Mouse (Mus musculus): ENCODE results near the gene Gm45717. TPM values are rescaled to one million over a fixed set of nuclear protein-coding genes. Genes with fewer than 3 reads are reported as not detected.

Gene Gm45717
- polyA plus RNA-seq, 2 experiments: not detected

DNA sequence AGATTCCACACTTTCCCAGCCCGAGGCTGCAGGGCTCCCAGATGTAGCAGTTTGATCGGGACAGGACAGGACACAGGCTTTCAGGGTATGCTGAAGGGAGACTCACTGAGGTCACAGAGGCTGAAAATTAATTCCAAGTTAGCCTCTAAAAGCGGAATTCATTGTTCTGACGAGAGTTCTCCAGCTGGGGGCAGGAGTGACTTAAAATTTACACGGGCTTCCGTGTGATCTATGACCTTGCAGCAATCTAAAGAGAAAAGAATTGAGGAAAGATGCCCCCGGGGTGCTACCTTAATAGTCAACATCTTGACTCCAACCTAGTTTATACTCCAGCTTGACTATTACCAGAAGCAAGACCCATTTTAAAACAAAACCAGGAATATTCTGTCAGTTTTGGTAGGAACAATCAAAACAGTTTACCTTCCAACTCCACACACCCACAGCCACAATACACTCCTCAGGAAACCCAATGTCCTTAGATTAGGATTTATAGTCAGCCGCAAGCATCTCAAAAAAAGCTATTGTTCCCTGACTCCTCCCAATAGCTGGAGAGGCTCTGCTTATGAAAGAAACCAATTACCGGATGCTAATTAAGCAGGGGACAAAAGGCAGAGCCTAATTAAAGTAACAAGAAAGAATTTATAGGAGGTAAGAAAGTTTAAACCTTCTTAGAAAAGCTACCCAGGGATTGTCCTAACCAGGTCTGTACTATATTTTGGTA is 3.6 kb upstream of the Gm45717 start:
- DNase-seq (ENCODE audit: low read depth in 3 of 3, low spot score in 3 of 3) (no peak), ATAC-seq (ENCODE audit: insufficient read depth) (no peak)

DNA sequence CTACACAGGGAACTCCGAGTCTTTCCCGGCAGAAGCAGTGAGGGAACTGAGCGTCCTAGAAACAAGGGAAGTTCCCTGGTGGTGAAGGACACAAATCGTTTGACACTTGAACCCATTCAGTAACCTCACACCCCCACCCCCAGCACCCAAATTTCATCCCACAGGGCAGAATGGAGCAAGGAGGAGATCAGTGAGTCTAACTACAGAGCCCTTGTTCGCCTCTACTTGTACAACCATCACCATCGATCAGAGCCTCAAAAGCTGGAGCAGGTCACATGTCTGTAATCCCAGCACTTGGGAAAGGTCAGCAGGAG is 776 bp upstream of the Gm45717 start:
- Histone ChIP-seq H3K4me3 (ENCODE audit: insufficient read depth in 1 of 2, low read depth in 2 of 2, low read length in 2 of 2) (no peak overlapping the region), H3K4me2 (ENCODE audit: low read depth) (no peak overlapping the region), H3K27ac (peak overlapping the region; percentile 22; the same call in 1 of the 2 replicates), H3K4me1 (replicated peaks; ENCODE audit: control insufficient read depth in 2 of 2, insufficient read depth in 2 of 2, low read length in 1 of 2) (peaks cover 3 to 16% of the 10 kb centered on the region in 2 experiments; a peak in 3 of 4 replicates), H3K9me3 (ENCODE audit: control insufficient read depth, low read length) (no peaks in the 10 kb centered on the region), H3K36me3 (replicated peaks; ENCODE audit: control insufficient read depth, insufficient read depth, low read depth) (no peaks in the 10 kb centered on the region), H3K27me3 (ENCODE audit: control insufficient read depth, insufficient read depth, low read length) (no peaks in the 10 kb centered on the region), H3K9ac (replicated peaks) (no peak overlapping the region)
- no peak for DNase-seq (ENCODE audit: low read depth in 3 of 3, low spot score in 3 of 3)
- ATAC-seq (ENCODE audit: insufficient read depth): no peak
- TF ChIP-seq CTCF (IDR thresholded peaks at IDR 0.05; ENCODE audit: low read depth): no peak
- no peak for TF ChIP-seq EP300 (IDR thresholded peaks at IDR 0.05; ENCODE audit: low read depth)
- 53% methylated on average over 6 of the region's 6 CpGs for WGBS (ENCODE audit: insufficient replicate concordance)

More for the DNA sequence above, 3.6 kb upstream of the Gm45717 start:
- Histone ChIP-seq H3K4me3 (ENCODE audit: insufficient read depth in 1 of 2, low read depth in 2 of 2, low read length in 2 of 2) (no peak overlapping the region), H3K36me3 (replicated peaks; ENCODE audit: control insufficient read depth, insufficient read depth, low read depth) (no peaks in the 10 kb centered on the region), H3K4me2 (ENCODE audit: low read depth) (no peak overlapping the region), H3K9ac (replicated peaks) (no peak overlapping the region), H3K27ac (no peak overlapping the region), H3K9me3 (ENCODE audit: control insufficient read depth, low read length) (no peaks in the 10 kb centered on the region), H3K4me1 (replicated peaks; ENCODE audit: control insufficient read depth in 2 of 2, insufficient read depth in 2 of 2, low read length in 1 of 2) (peaks cover 3 to 11% of the 10 kb centered on the region in 2 experiments; a peak in 3 of 4 replicates), H3K27me3 (ENCODE audit: control insufficient read depth, insufficient read depth, low read length) (no peaks in the 10 kb centered on the region)
- WGBS (ENCODE audit: insufficient replicate concordance): 8% methylated on average over 9 of the region's 9 CpGs
- 0 out of 2 replicates have a peak, but pooled peaks have one; percentile 28 for TF ChIP-seq CTCF (IDR thresholded peaks at IDR 0.05; ENCODE audit: low read depth)
- TF ChIP-seq EP300 (IDR thresholded peaks at IDR 0.05; ENCODE audit: low read depth): no peak

DNA sequence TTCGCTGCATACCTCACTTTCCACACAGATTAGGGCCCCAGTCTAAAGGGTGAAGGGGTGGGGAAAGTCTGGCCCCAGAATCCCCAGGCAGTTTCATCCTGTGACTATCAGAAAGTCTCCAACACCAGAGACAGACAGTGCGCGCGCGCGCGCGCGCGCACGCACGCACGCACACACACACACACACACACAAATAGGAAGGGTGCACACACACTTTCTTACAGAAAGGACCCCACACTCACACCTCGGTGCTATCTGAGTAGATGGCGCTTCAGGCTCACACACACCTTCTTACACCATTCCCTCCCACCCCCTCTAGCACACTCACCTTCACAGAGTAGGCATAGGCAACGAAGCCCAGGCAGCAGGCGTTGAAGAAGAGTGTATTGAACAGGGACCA is 395 bp downstream of the Gm45717 start:
- Histone ChIP-seq H3K4me3 (ENCODE audit: insufficient read depth in 1 of 2, low read depth in 2 of 2, low read length in 2 of 2) (peak overlapping the region; percentile 51 to 86), H3K4me2 (ENCODE audit: low read depth) (peak overlapping the region; percentile 63), H3K4me1 (replicated peaks; ENCODE audit: control insufficient read depth in 2 of 2, insufficient read depth in 2 of 2, low read length in 1 of 2) (peaks cover 3 to 16% of the 10 kb centered on the region in 2 experiments; a peak in 3 of 4 replicates), H3K27me3 (ENCODE audit: control insufficient read depth, insufficient read depth, low read length) (no peaks in the 10 kb centered on the region), H3K9me3 (ENCODE audit: control insufficient read depth, low read length) (no peaks in the 10 kb centered on the region), H3K9ac (replicated peaks) (no peak overlapping the region; the same call in none of the 2 replicates), H3K36me3 (replicated peaks; ENCODE audit: control insufficient read depth, insufficient read depth, low read depth) (no peaks in the 10 kb centered on the region), H3K27ac (peak overlapping the region; percentile 14; the same call in 1 of the 2 replicates)
- WGBS (ENCODE audit: insufficient replicate concordance): 4% methylated on average over 17 of the region's 17 CpGs
- no peak for DNase-seq (ENCODE audit: low read depth in 3 of 3, low spot score in 3 of 3)
- no peak for TF ChIP-seq EP300 (IDR thresholded peaks at IDR 0.05; ENCODE audit: low read depth)
- TF ChIP-seq CTCF (IDR thresholded peaks at IDR 0.05; ENCODE audit: low read depth): no peak
- peak; percentile 37 for ATAC-seq (ENCODE audit: insufficient read depth)

DNA sequence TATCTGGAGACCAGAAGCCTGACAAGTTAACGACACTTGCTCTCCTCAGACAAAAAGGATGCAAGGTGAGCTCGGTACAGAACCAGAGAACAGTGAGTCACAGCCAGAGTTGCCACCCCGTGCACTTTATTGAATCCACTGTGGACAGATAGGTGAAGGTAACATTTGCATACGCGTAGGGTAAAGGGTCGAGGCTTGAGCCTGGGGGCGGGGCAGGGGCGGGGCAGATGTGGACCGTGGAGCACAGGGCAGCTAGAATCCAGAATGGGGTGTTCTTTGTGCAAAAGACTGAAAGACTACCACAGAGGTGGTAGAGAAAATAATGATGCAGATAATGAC is 1.0 kb downstream of the Gm45717 start:
- no peak for DNase-seq (ENCODE audit: low read depth in 3 of 3, low spot score in 3 of 3)
- Histone ChIP-seq H3K4me3 (ENCODE audit: insufficient read depth in 1 of 2, low read depth in 2 of 2, low read length in 2 of 2) (peak overlapping the region; percentile 51 to 86), H3K36me3 (replicated peaks; ENCODE audit: control insufficient read depth, insufficient read depth, low read depth) (no peaks in the 10 kb centered on the region)

DNA sequence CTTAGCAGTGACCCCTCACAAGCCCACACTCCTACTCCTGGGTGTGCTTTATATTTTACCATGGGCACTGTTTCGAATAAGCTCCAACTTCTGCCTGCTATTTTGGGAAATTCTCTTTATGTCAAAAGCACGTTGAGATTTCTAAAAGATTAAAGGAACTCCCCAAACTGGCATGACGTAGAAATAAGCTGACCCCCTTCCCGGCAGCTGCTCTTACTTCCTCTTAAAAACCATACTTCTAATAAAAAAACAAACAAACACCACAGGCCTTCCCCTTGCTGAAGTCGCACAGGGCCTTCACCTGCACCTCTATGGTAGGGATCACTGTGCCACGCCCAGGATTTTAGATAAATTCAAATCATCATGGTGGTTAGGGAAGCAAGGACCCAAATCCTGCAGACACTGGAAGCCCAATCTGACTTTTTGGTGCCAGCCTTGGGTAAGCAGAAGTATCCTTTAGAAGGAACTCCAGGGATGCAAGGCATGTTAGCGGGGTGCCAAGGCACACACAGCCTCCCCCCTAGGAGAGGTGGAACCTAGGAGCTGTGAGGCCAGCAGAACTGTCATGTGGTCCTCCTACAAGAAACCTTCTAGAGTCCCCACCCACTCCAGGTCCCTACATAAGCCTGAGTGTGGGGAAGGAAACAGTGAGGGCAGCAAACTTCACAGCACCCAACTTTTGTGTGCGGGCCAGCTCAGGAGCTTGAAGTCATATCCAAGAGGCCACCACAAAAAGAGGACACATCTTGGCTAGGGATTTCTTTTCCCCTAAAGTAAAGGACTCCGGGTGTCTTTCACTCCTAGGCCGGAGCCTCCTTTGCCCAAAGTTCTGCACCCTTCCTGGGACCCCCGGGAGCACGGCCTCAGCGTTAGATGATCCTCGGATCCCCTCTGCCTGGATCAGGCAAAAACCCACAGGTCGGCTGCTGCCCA is 1.7 kb downstream of the Gm45717 start:
- 27% methylated on average over 15 of the region's 15 CpGs for WGBS (ENCODE audit: insufficient replicate concordance)
- TF ChIP-seq CTCF (IDR thresholded peaks at IDR 0.05; ENCODE audit: low read depth) (no peak), EP300 (IDR thresholded peaks at IDR 0.05; ENCODE audit: low read depth) (no peak)
- Histone ChIP-seq H3K27ac (no peak overlapping the region), H3K9ac (replicated peaks) (no peak overlapping the region), H3K27me3 (ENCODE audit: control insufficient read depth, insufficient read depth, low read length) (no peaks in the 10 kb centered on the region), H3K4me2 (ENCODE audit: low read depth) (peak overlapping the region; percentile 63), H3K9me3 (ENCODE audit: control insufficient read depth, low read length) (no peaks in the 10 kb centered on the region), H3K4me3 (ENCODE audit: insufficient read depth in 1 of 2, low read depth in 2 of 2, low read length in 2 of 2) (peak overlapping the region; percentile 43 to 51), H3K36me3 (replicated peaks; ENCODE audit: control insufficient read depth, insufficient read depth, low read depth) (no peaks in the 10 kb centered on the region), H3K4me1 (replicated peaks; ENCODE audit: control insufficient read depth in 2 of 2, insufficient read depth in 2 of 2, low read length in 1 of 2) (peaks cover 3 to 15% of the 10 kb centered on the region in 2 experiments; a peak in 3 of 4 replicates)
- DNase-seq (ENCODE audit: low read depth in 3 of 3, low spot score in 3 of 3) (no peak), ATAC-seq (ENCODE audit: insufficient read depth) (no peak)

More for the DNA sequence above, 1.0 kb downstream of the Gm45717 start:
- Histone ChIP-seq H3K4me1 (replicated peaks; ENCODE audit: control insufficient read depth in 2 of 2, insufficient read depth in 2 of 2, low read length in 1 of 2) (peaks cover 3 to 16% of the 10 kb centered on the region in 2 experiments; a peak in 3 of 4 replicates), H3K9me3 (ENCODE audit: control insufficient read depth, low read length) (no peaks in the 10 kb centered on the region), H3K9ac (replicated peaks) (no peak overlapping the region), H3K27me3 (ENCODE audit: control insufficient read depth, insufficient read depth, low read length) (no peaks in the 10 kb centered on the region), H3K27ac (no peak overlapping the region), H3K4me2 (ENCODE audit: low read depth) (peak overlapping the region; percentile 63)
- 4% methylated on average over 9 of the region's 9 CpGs for WGBS (ENCODE audit: insufficient replicate concordance)
- no peak for ATAC-seq (ENCODE audit: insufficient read depth)
- no peak for TF ChIP-seq CTCF (IDR thresholded peaks at IDR 0.05; ENCODE audit: low read depth)
- TF ChIP-seq EP300 (IDR thresholded peaks at IDR 0.05; ENCODE audit: low read depth): no peak

All from liver, embryonic 14.5 days (tissue).